ENCODE assay signal across 13 mouse cellular contexts in genomic region chr3:132887074-132887848, GRCm38 (mm10).
DNase-seq lines count a peak whose midpoint lies in the region; ATAC-seq and TF ChIP-seq lines count a peak whose summit lies in the region.
"Had no signal": no experiment of that assay in that cellular context is flagged by ENCODE, and none has a peak within 500 bp of the region (broad histone marks: within the 10 kb centered on the region; RNA-seq: fewer than 3 reads in every experiment).

No protein-coding gene starts in this region.

- peak; percentile 89 for ATAC-seq in G1E (ENCODE audit: extremely low read depth, insufficient number of reproducible peaks, low FRiP score, poor library complexity, severe bottlenecking)
- ATAC-seq in hematopoietic stem cell, adult 5-6 weeks (replicated peaks in 1 of 2; ENCODE audit: insufficient read depth in 1 of 2, low FRiP score in 2 of 2, low TSS enrichment in 1 of 2, low read depth in 1 of 2, poor library complexity in 2 of 2, severe bottlenecking in 2 of 2) = peak; percentile 62 to 75
- ATAC-seq in megakaryocyte-erythroid progenitor cell, adult 5-6 weeks (replicated peaks; ENCODE audit: low FRiP score, low TSS enrichment, poor library complexity, severe bottlenecking) = peak; percentile 92
- ATAC-seq: midbrain, embryonic 13.5 days had no signal

- DNase-seq in G1E (ENCODE audit: low spot score) = peak; percentile 68
- peak; percentile 16 for DNase-seq in R1 (ENCODE audit: low read depth, low spot score)
- DNase-seq in urinary bladder, postnatal 36 days (ENCODE audit: low spot score in 2 of 2) = no peak
- DNase-seq in neural tube, embryonic 10.5 days (ENCODE audit: extremely low spot score, low spot score) = no peak
- DNase-seq in retina, postnatal 1 day = no peak
- DNase-seq: adrenal gland, postnatal 14 days; cerebellum, adult 9-11 months; gastrocnemius, postnatal 25 days; lung, postnatal 14 days had no signal

- H3K4me1 ChIP-seq in G1E (ENCODE audit: insufficient read depth, low read depth, low read length) = peaks cover 35% of the 10 kb centered on the region
- H3K4me1 ChIP-seq: midbrain, embryonic 13.5 days had no signal

- TF ChIP-seq CTCF in G1E (IDR thresholded peaks at IDR 0.05; ENCODE audit: low read depth, low read length) = no peak

- H3K4me3 ChIP-seq in G1E (ENCODE audit: low read depth, low read length) = no peak overlapping the region; the same call in 1 of the 2 replicates
- H3K4me3 ChIP-seq: heart, embryonic 13.5 days; midbrain, embryonic 13.5 days had no signal

- H3K9me3 ChIP-seq in G1E (replicated peaks) = no peaks in the 10 kb centered on the region
- H3K9me3 ChIP-seq: heart, embryonic 13.5 days; midbrain, embryonic 13.5 days had no signal

- H3K36me3 ChIP-seq in G1E (replicated peaks) = no peaks in the 10 kb centered on the region
- H3K36me3 ChIP-seq: heart, embryonic 13.5 days; midbrain, embryonic 13.5 days had no signal

- no peaks in the 10 kb centered on the region for H3K27me3 ChIP-seq in G1E (ENCODE audit: insufficient read depth, low read length)
- H3K27me3 ChIP-seq: heart, embryonic 13.5 days; midbrain, embryonic 13.5 days had no signal

Comparison
In these comparisons a context has a peak if more than half of its experiments do, and no peak if none do; other contexts are left out.
1. DNase-seq: peak in G1E (single experiment) and R1 (single experiment); none in urinary bladder, postnatal 36 days (0 of 2), neural tube, embryonic 10.5 days (single experiment) and retina, postnatal 1 day (single experiment).
2. Peak in every context shown above with its lines, with median percentiles within 50 percentile points of each other: ATAC-seq.